Mouse (Mus musculus) v-Abl transformed pro-B cells (cell line): ENCODE measurements at regions not wholly inside any gene's neighbourhood (a gene's known extent, or its start where the extent isn't known, plus 50 kb on each side); places are given as distances from the start of the nearest gene placed in this dataset.

ENCODE experiments used
- in situ Hi-C, 2 experiments: fragments of 400-800 bp; cut with MboI; formaldehyde crosslinking; loops; one replicate each; pipeline ENCODE4 v1.15.1; 2025; ENCODE audit not compliant: unreplicated experiment in 2 of 2

- in situ Hi-C loops: loop anchor here in 1 of 2 experiments (5.0 kb wide), 1 partner anchor 47 kb away; no protein-coding TSS in a partner anchor
Measured at GRCm38 (mm10) chr9:61075071-61075470, 280.7 kb downstream of the Uaca start.

GRCm38 (mm10) chr9:61077181-61077580 lies 282.8 kb downstream of the Uaca start:
- in situ Hi-C loops: loop anchor here in 1 of 2 experiments (5.0 kb wide), 1 partner anchor 45 kb away; no protein-coding TSS in a partner anchor

- in situ Hi-C loops: loop anchor here in 1 of 2 experiments (5.0 kb wide), 1 partner anchor 44 kb away; no protein-coding TSS in a partner anchor
Measured at GRCm38 (mm10) chr9:61077807-61078206, 283.5 kb downstream of the Uaca start.

GRCm38 (mm10) chr9:61081474-61082021 lies 287.2 kb downstream of the Uaca start:
- in situ Hi-C loops: no loop called here

GRCm38 (mm10) chr9:61084655-61085230 lies 287.4 kb upstream of the Tle3 start:
- in situ Hi-C loops: no loop called here

- in situ Hi-C loops: no loop called here
Measured at GRCm38 (mm10) chr9:61087035-61087434, 285.1 kb upstream of the Tle3 start.

GRCm38 (mm10) chr9:61089066-61089686 lies 283.0 kb upstream of the Tle3 start:
- in situ Hi-C loops: no loop called here

- in situ Hi-C loops: no loop called here
Measured at GRCm38 (mm10) chr9:61091036-61091435, 281.1 kb upstream of the Tle3 start.

- in situ Hi-C loops: no loop called here
Measured at GRCm38 (mm10) chr9:61092834-61093479, 279.2 kb upstream of the Tle3 start.

- in situ Hi-C loops: no loop called here
Measured at GRCm38 (mm10) chr9:61095069-61095775, 276.9 kb upstream of the Tle3 start.

GRCm38 (mm10) chr9:61101741-61102450 lies 270.3 kb upstream of the Tle3 start:
- in situ Hi-C loops: no loop called here

- in situ Hi-C loops: no loop called here
Measured at GRCm38 (mm10) chr9:61102451-61103358, 269.5 kb upstream of the Tle3 start.

GRCm38 (mm10) chr9:61105550-61106280 lies 266.5 kb upstream of the Tle3 start:
- in situ Hi-C loops: no loop called here

- in situ Hi-C loops: no loop called here
Measured at GRCm38 (mm10) chr9:61109519-61110285, 262.5 kb upstream of the Tle3 start.

GRCm38 (mm10) chr9:61111206-61111605 lies 261.0 kb upstream of the Tle3 start:
- in situ Hi-C loops: no loop called here

- in situ Hi-C loops: no loop called here
Measured at GRCm38 (mm10) chr9:61111733-61112415, 260.3 kb upstream of the Tle3 start.

GRCm38 (mm10) chr9:61119252-61119651 lies 252.9 kb upstream of the Tle3 start:
- in situ Hi-C loops: no loop called here
